Mouse (Mus musculus) erythroblast, embryonic 14.5 days (primary cell): ENCODE data around the gene Snd1.

Source experiments
- GATA1 ChIP-seq: IDR thresholded peaks from 2 replicates; pipeline ENCODE4 v1.6.1; 2012; ENCODE audit warnings: low read length, inconsistent platforms, mixed read lengths
- TAL1 ChIP-seq: IDR thresholded peaks from 3 replicates; pipeline ENCODE4 v1.6.1; 2012; ENCODE audit warnings: low read length, inconsistent platforms, mixed read lengths

DNA sequence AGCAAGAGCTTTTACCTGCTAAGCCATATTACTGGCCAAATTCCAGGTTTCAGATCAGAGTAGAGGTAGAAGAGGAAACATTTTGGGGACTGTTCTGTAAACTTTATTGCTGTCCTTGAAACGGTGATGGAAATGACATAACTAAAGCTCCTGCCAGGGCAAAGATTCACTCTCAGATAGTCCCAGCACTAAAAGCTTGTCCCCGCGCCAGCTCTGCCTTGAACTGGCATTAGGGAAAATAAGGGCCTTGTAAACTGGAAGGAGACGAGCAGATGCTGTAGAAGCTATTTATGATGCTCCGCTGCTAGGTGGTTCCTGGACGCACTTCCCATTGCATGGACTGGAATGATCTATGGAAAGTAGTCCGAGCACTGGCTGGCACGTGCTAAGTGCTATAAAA lies 44.5 kb downstream of the Snd1 start:
- TF ChIP-seq TAL1 (no peak), GATA1 (no peak)
